Mouse (Mus musculus): ENCODE measurements around the gene Cwc25. TPM values are rescaled to one million over a fixed set of nuclear protein-coding genes. Genes with fewer than 3 reads are reported as not detected.

Gene Cwc25
- polyA plus RNA-seq, 1 experiment = 16.4 TPM

DNA sequence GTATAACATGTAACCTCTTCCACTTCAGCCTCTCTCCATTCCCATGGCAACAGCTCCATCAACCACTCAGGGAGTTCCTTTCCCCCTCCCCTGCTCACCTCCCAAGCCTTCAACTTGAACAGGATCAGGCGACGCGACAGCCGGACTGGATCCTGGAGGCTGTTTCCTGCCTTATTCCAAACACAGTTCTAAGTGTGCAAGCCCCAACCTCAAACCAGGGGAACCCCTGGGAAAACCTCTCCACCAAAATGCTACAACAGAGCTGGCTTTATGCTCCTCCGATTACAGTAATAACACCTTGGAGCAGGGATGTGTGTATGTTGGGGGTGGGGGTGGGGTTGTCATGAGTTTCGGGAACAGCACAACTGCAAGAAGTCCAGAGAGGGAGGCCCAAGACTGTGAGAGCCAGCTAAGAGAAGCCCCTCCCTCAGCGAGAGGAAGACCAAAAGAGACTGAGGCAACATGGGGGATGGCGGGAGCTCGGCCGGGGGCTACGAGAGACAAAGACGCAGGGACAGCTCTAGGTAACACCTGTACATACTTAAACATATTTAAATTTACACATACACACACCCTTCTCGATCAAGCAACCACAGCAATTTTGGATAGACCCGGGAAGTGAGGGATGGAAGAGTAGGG, 68.3 kb downstream of the Cwc25 start:
- peak overlapping the region; percentile 78 for H3K4me3 ChIP-seq (ENCODE audit: insufficient read depth, low read length)
- H3K4me1 ChIP-seq (ENCODE audit: control insufficient read depth, insufficient read depth, low read length) = peaks cover 7% of the 10 kb centered on the region
- TF ChIP-seq CTCF (IDR thresholded peaks at IDR 0.05; ENCODE audit: borderline replicate concordance, insufficient read depth, low read length) (no peak), POLR2A (IDR thresholded peaks at IDR 0.05; ENCODE audit: low read depth, low read length) (no peak)
- H3K27ac ChIP-seq (ENCODE audit: insufficient read depth, low read length) = 0 out of 2 replicates have a peak overlapping the region, but pooled peaks have one; percentile 9

DNA sequence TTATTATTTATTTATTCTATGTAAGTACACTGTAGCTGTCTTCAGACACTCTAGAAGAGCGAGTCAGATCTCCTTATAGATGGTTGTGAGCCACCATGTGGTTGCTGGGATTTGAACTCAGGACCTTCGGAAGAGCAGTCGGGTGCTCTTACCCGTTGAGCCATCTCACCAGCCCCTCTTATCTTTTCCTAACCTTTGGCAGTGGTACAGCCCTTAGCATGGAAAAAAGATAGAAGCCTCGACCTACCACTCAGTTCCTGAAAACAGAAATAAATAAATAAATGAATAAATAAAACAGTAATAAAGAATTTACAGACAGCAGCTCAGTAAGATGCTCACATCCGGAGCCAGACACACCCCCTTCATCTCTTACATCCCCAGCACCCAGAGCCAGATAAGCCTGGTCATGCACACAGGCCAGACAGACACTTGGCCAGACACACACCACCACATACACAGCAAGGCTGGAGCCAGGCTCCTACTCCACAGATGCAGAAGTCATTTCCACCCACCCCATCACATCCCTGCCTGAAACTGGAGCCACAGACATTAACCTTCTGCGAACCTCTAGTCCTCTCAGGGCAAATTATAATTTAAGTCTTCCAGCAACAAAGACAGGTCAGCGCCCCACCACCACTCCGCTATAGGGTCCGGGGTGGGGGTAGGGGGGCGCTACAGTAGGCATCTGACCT, 69.0 kb downstream of the Cwc25 start:
- Histone ChIP-seq H3K4me3 (ENCODE audit: insufficient read depth, low read length) (peak overlapping the region; percentile 78), H3K27ac (ENCODE audit: insufficient read depth, low read length) (no peak overlapping the region), H3K4me1 (ENCODE audit: control insufficient read depth, insufficient read depth, low read length) (peaks cover 7% of the 10 kb centered on the region)
- no peak for TF ChIP-seq POLR2A (IDR thresholded peaks at IDR 0.05; ENCODE audit: low read depth, low read length)
- no peak for TF ChIP-seq CTCF (IDR thresholded peaks at IDR 0.05; ENCODE audit: borderline replicate concordance, insufficient read depth, low read length)

DNA sequence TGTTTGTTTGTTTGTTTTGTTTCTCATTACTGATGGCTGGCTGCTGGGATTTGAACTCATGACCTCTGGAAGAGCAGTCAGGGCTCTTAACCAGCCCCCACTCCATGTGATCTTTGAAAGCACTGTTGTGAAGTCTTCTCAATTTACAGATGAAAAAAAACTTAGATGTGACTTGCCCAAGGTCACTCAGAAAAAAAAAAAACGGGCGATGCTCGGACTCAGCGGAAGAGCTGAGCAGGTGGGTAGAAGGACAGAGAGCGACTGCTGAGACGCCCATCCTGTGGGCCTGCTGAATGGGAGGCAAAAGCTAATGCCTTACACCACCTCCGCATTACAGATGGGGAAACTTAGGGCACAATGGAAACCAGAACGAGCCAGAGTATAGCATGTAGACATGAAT, 69.7 kb downstream of the Cwc25 start:
- H3K27ac ChIP-seq (ENCODE audit: insufficient read depth, low read length) = no peak overlapping the region
- no peak overlapping the region for H3K4me3 ChIP-seq (ENCODE audit: insufficient read depth, low read length)
- H3K4me1 ChIP-seq (ENCODE audit: control insufficient read depth, insufficient read depth, low read length) = peaks cover 7% of the 10 kb centered on the region
- TF ChIP-seq POLR2A (IDR thresholded peaks at IDR 0.05; ENCODE audit: low read depth, low read length) = no peak
- TF ChIP-seq CTCF (IDR thresholded peaks at IDR 0.05; ENCODE audit: borderline replicate concordance, insufficient read depth, low read length) = no peak

DNA sequence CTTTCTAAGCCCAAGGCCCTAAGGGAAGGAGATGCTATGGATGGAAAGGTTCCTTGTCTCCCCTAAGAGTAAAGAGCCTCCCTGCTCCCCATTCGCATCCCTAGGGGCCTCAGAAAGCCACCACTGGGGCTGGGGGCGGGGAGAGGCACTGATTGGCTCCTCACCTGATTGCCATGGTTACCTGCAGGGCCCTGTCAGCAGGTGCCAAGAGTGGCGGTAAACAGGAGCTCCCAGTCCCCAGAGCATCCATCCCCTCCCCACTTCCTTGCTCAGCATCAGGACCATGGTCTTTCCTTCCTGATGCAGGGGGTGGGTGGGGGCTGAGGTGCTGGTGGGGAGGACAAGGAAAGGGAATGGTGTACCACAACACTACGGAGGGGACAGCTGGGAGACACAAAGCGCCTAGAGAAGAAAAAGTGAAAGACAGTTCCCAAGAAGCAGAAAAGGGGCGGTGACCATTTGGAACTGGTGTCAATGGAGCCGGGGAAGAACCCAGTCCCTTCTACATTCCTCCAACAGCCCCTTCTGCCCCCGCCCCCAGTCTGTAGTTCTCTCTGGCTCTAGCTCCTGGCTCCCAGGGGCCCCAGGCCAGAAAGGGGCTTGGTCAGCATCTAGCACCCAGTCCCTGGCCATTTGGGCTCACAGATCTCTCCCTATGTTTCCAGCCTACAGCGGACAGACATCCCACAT, 70.5 kb downstream of the Cwc25 start:
- no peak overlapping the region for H3K27ac ChIP-seq (ENCODE audit: insufficient read depth, low read length)
- H3K4me1 ChIP-seq (ENCODE audit: control insufficient read depth, insufficient read depth, low read length) = peaks cover 7% of the 10 kb centered on the region
- no peak overlapping the region for H3K4me3 ChIP-seq (ENCODE audit: insufficient read depth, low read length)
- TF ChIP-seq CTCF (IDR thresholded peaks at IDR 0.05; ENCODE audit: borderline replicate concordance, insufficient read depth, low read length) = no peak
- TF ChIP-seq POLR2A (IDR thresholded peaks at IDR 0.05; ENCODE audit: low read depth, low read length) = no peak

Other genes starting within 250 kb of the Cwc25 start
- gene Srcin1, start 190.4 kb downstream of the Cwc25 start, polyA plus RNA-seq (2011; ENCODE audit: insufficient read length, low read depth, missing spikeins) = 0.18 TPM in 1 of 2 replicates, not detected in the other
- gene Epop, start 136.9 kb downstream of the Cwc25 start, polyA plus RNA-seq (2011; ENCODE audit: insufficient read length, low read depth, missing spikeins) = 1.4 and 2.1 TPM in 2 replicates
- gene Mllt6, start 103.1 kb downstream of the Cwc25 start, polyA plus RNA-seq (2011; ENCODE audit: insufficient read length, low read depth, missing spikeins) = 16.2 and 18.0 TPM in 2 replicates
- gene Cisd3, start 80.7 kb downstream of the Cwc25 start, polyA plus RNA-seq (2011; ENCODE audit: insufficient read length, low read depth, missing spikeins) = 39.9 and 42.5 TPM in 2 replicates
- 42.3 and 54.0 TPM in 2 replicates for gene Pcgf2, start 66.1 kb downstream of the Cwc25 start, polyA plus RNA-seq (2011; ENCODE audit: insufficient read length, low read depth, missing spikeins)
- 229 and 259 TPM in 2 replicates for gene Psmb3, start 63.2 kb downstream of the Cwc25 start, polyA plus RNA-seq (2011; ENCODE audit: insufficient read length, low read depth, missing spikeins)
- gene Pip4k2b, start 21.9 kb downstream of the Cwc25 start, polyA plus RNA-seq (2011; ENCODE audit: insufficient read length, low read depth, missing spikeins) = 40.7 and 42.6 TPM in 2 replicates
- not detected in 2 replicates for gene 1700001P01Rik, start 9.4 kb upstream of the Cwc25 start, polyA plus RNA-seq (2011; ENCODE audit: insufficient read length, low read depth, missing spikeins)
- gene Rpl23, start 15.9 kb upstream of the Cwc25 start, polyA plus RNA-seq (2011; ENCODE audit: insufficient read length, low read depth, missing spikeins) = 548 and 603 TPM in 2 replicates
- gene Lasp1, start 32.4 kb upstream of the Cwc25 start, polyA plus RNA-seq (2011; ENCODE audit: insufficient read length, low read depth, missing spikeins) = 243 and 284 TPM in 2 replicates
- gene B230217C12Rik, start 74.2 kb upstream of the Cwc25 start, polyA plus RNA-seq (2011; ENCODE audit: insufficient read length, low read depth, missing spikeins) = 4.8 and 7.2 TPM in 2 replicates
- gene Fbxo47, start 117.6 kb upstream of the Cwc25 start, polyA plus RNA-seq (2011; ENCODE audit: insufficient read length, low read depth, missing spikeins) = 0.53 and 1.4 TPM in 2 replicates
- gene Plxdc1, start 219.9 kb upstream of the Cwc25 start, polyA plus RNA-seq (2011; ENCODE audit: insufficient read length, low read depth, missing spikeins) = 0.68 and 0.86 TPM in 2 replicates
- 2.2 and 3.8 TPM in 2 replicates for gene Arl5c, start 229.6 kb upstream of the Cwc25 start, polyA plus RNA-seq (2011; ENCODE audit: insufficient read length, low read depth, missing spikeins)

Data from embryonic fibroblast, embryonic 13.5 days (primary cell).